Mouse (Mus musculus) ES-E14 (cell line): ENCODE measurements around the gene Ednra.
A peak's percentile ranks its signal among the peaks of the same experiment; 100 is the strongest.

Source experiments
- CHD2 ChIP-seq: IDR thresholded peaks from 2 replicates; pipeline ENCODE4 v1.6.1; 2014; ENCODE audit warnings: mild to moderate bottlenecking, low read depth, low read length, inconsistent platforms
- HCFC1 ChIP-seq: IDR thresholded peaks from 2 replicates; pipeline ENCODE4 v1.6.1; 2012; ENCODE audit warnings: low read length, inconsistent platforms, borderline replicate concordance; ENCODE audit not compliant: insufficient read depth
- MAFK ChIP-seq: IDR thresholded peaks from 2 replicates; pipeline ENCODE4 v1.6.1; 2014; ENCODE audit warnings: mild to moderate bottlenecking, low read depth, low read length, inconsistent platforms; ENCODE audit not compliant: insufficient read depth
- ZC3H11A ChIP-seq: IDR thresholded peaks from 2 replicates; pipeline ENCODE4 v1.6.1; 2012; ENCODE audit warnings: low read depth, mild to moderate bottlenecking, inconsistent platforms, low read length, borderline replicate concordance
- ZNF384 ChIP-seq: IDR thresholded peaks from 2 replicates; pipeline ENCODE4 v1.6.1; 2012; ENCODE audit warnings: low read depth, low read length, inconsistent platforms

DNA sequence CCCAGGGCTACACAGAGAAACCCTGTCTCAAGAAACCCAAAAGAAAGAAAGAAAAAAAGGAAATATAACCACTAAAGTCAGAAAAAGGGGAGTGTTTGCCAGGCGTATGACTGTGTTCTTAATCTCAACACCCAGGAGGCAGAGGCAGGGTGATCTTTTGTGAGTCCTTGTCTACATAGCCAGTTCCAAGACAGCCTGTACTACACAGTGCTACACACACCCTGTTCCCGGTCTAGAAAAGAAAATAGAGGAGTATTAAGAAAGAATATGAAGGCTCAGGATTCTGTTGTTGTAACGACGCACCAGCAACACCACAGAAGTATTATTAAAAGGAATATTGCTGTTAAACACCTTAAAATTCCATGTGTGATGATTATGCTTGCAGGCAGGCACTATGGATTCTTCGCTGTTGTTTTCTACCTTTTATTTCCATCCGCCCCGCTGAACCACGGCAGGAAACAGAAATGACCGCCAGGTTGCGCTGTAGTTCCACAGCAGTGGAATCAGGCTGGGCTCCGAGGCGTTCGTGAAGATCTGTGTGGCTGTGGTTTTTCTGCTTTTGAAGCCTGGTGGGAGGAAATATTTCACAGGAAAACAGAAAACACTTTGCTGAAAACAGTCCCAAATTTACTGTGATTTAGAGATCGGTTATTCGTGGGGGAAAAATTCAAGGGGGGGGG, 94.3 kb downstream of the Ednra start:
- TF ChIP-seq HCFC1, result no peak
- TF ChIP-seq ZC3H11A, result peak; percentile 98
- no peak for TF ChIP-seq CHD2
- TF ChIP-seq ZNF384, result no peak
- TF ChIP-seq MAFK, result no peak
